Mouse (Mus musculus) C2C12 (cell line): ENCODE data around the gene Olfr91. TPM values are rescaled to one million over a fixed set of nuclear protein-coding genes. Genes with fewer than 3 reads are reported as not detected.
A peak's percentile ranks its signal among the peaks of the same experiment; 100 is the strongest.

Experiments used
- H3K27me3 ChIP-seq: one replicate; pipeline ENCODE4 v1.6.1; 2011; ENCODE audit not compliant: control insufficient read depth, insufficient read depth, insufficient read length
- H3K36me3 ChIP-seq: one replicate; pipeline ENCODE4 v1.6.1; 2011; ENCODE audit not compliant: control insufficient read depth, insufficient read depth
- H3K4me3 ChIP-seq: one replicate; pipeline ENCODE4 v1.5.1; 2011; ENCODE audit warnings: mild to moderate bottlenecking, control low read depth; ENCODE audit not compliant: poor library complexity, insufficient read depth, severe bottlenecking
- H3K79me2 ChIP-seq: one replicate; pipeline ENCODE4 v1.6.1; 2011; ENCODE audit not compliant: control insufficient read depth, insufficient read depth
- H3K79me3 ChIP-seq: one replicate; pipeline ENCODE4 v1.6.1; 2011; ENCODE audit warnings: low read depth, control low read depth
- H3ac ChIP-seq: one replicate; pipeline ENCODE3; 2011; ENCODE audit warnings: low read depth; ENCODE audit not compliant: control insufficient read depth, insufficient read length
- CEBPB ChIP-seq: IDR thresholded peaks from one replicate; pipeline ENCODE4 v1.6.1; 2011; ENCODE audit warnings: low read depth, mild to moderate bottlenecking, control low read depth, moderate library complexity
- CTCF ChIP-seq: IDR thresholded peaks from one replicate; pipeline ENCODE4 v1.5.1; 2011; ENCODE audit not compliant: control insufficient read depth, insufficient read depth, insufficient read length
- FOSL1 ChIP-seq: IDR thresholded peaks from one replicate; pipeline ENCODE4 v1.8.0; 2011; ENCODE audit warnings: mild to moderate bottlenecking, low read length; ENCODE audit not compliant: poor library complexity, insufficient read depth, severe bottlenecking
- MAX ChIP-seq: IDR thresholded peaks from one replicate; pipeline ENCODE4 v1.6.1; 2011; ENCODE audit warnings: mild to moderate bottlenecking, control low read depth
- MYOD1 ChIP-seq: IDR thresholded peaks from one replicate; pipeline ENCODE4 v1.6.1; 2011; ENCODE audit warnings: low read depth; ENCODE audit not compliant: control insufficient read depth, insufficient read length
- MYOG ChIP-seq: IDR thresholded peaks from one replicate; pipeline ENCODE4 v1.6.1; 2011; ENCODE audit not compliant: control insufficient read depth, insufficient read length; ENCODE audit errors: extremely low read depth
- USF1 ChIP-seq: IDR thresholded peaks from one replicate; pipeline ENCODE4 v1.6.1; 2011; ENCODE audit warnings: low read depth, mild to moderate bottlenecking, control low read depth, moderate library complexity
- polyA plus RNA-seq: library from polyadenylated mRNA; unstranded; fragments of >200 nt; fragmentation: generic; extraction: Trizol; gene quantifications from one replicate; pipeline ENCODE4 v1.2.1, GENCODE M21; 2012; ENCODE audit warnings: missing spikeins

Gene Olfr91
- polyA plus RNA-seq, 1 experiment: not detected

DNA sequence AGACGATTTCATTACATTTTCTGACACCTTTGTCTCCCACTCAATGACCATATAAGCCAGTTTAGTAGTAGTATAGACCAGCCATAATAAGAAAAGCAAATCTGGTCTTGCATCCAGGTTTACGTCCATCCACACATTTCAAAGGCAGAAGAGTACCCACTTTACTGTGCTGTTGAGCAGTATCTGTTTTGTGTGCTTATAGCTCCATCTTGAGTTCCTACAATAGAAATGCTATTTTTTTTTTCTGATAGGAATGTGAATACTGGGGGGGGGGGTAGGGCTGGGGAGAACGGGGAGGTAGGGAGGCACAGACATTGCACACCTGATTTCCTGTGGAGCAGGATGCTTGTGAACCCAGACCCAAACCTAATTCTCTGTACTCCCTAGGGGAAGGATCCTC lies 50.1 kb downstream of the Olfr91 start:
- no peaks in the 10 kb centered on the region for H3K79me3 ChIP-seq
- no peak for TF ChIP-seq CEBPB
- TF ChIP-seq MAX: no peak
- TF ChIP-seq MYOG: no peak
- TF ChIP-seq USF1: no peak
- no peak for TF ChIP-seq FOSL1
- TF ChIP-seq CTCF: no peak
- no peak for TF ChIP-seq MYOD1
- no peak overlapping the region for H3ac ChIP-seq
- H3K27me3 ChIP-seq: no peaks in the 10 kb centered on the region
- H3K36me3 ChIP-seq: peaks cover 4% of the 10 kb centered on the region
- no peak overlapping the region for H3K4me3 ChIP-seq
- H3K79me2 ChIP-seq: no peaks in the 10 kb centered on the region

DNA sequence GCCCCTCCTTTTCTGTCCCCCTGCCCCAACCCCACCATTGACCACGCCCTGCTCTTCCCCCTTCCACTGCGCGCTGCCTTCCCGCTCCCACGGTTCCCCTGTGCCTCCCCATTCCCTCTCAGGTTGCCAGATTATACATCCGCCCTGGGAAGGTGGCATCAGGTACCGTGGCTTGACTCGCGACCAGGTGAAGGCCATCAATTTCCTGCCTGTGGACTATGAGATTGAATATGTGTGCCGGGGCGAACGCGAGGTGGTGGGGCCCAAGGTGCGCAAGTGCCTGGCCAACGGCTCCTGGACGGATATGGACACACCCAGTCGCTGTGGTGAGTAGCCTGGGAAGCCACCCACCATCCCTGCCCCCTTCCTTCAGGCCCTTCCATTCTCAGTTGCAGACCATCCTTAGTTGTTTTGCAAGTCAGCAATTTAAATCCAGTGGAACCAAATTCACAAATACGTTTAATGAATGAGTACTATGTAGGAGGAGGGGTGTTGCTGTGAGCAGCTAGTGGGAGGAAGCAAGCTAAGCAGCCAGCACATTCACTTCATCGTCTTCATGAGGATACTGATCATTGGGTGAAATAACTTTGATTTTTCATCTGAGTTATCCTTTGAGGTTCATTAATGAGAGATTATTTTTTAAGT lies 50.6 kb downstream of the Olfr91 start:
- no peaks in the 10 kb centered on the region for H3K79me3 ChIP-seq
- H3K36me3 ChIP-seq: peaks cover 4% of the 10 kb centered on the region
- H3K79me2 ChIP-seq: no peaks in the 10 kb centered on the region
- TF ChIP-seq MYOD1 (no peak), CEBPB (no peak), MAX (no peak), CTCF (no peak), MYOG (no peak), FOSL1 (no peak), USF1 (no peak)
- no peaks in the 10 kb centered on the region for H3K27me3 ChIP-seq
- H3ac ChIP-seq: no peak overlapping the region
- no peak overlapping the region for H3K4me3 ChIP-seq

DNA sequence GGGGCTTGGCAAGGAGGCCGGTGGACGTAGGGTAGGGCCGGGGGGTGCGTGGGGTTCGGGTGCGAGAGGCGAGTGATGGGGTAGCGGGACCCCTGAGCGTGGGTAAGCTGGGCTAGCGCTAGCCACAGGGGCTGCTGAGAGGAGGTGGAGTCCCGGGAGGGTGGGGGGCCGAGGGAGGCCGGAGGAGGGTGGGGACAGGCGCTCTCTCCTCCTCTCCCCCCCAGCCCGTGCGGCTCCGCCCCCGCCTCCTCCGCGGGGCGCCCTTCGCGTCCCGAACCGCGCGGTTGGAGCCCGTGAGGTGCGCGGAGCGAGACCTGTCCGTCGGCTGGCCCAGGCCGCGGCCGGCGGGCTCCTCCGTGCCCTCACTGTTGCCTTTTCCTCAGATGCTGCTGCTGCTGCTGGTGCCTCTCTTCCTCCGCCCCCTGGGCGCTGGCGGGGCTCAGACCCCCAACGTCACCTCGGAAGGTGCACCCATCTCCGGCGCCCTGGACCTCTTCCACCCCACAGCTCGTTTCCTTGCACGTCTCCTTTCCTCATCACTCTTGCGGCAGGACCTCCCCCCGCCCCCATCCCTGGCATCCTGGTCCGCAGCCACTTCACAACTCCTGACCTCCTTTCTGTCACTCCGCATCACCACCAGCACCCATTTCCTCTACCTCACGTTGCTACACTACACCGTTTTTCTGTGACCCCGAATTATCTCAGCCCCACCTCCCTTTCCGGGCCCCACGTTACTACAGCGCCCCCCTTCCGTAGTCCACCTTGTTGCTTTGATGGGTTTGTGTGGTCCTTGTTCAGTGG lies 51.6 kb downstream of the Olfr91 start:
- Histone ChIP-seq H3K4me3 (peak overlapping the region; percentile 53), H3ac (peak overlapping the region; percentile 94), H3K79me3 (no peaks in the 10 kb centered on the region), H3K79me2 (no peaks in the 10 kb centered on the region), H3K36me3 (peaks cover 4% of the 10 kb centered on the region), H3K27me3 (no peaks in the 10 kb centered on the region)
- TF ChIP-seq CEBPB (no peak), CTCF (peak; percentile 30)

DNA sequence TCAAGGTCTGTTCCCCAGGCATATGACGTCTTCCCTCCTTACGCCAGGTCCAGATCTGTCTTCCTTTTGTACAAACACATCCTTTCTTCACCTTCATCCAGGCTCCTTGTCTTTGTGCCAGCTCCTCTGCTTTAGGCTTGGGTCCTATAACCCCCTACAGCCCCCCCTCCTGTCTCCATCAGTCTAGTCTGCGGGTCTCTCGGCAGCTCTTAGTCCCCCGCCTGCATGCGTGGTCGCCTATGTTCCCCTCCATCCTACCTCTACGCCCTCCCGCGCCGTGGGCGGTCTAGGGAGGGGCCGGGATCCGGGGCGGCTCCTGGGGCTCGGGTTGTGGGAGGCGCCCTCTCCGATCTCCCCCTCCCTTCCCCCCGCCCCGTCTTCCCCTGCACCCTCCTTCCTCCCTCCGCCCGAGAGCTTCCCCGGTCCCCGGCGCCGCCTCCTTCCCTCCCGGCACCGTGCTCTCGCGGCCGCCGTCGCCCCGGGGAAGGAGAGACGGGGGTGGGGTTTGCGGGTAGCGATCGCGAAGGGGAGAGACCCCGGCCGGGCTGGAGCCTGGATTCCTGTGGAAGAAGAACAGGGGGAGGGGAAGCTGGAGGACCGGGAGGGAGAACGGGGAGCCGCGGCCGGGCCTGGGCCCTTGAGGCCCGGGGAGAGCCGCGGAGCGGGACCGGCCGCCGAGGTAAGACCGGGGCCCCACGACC lies 52.3 kb downstream of the Olfr91 start, which contains the start of gene Gabbr1:
TSS of gene Gabbr1 (plus strand) at position 356 of the 701 bp plus-strand sequence.
- H3K79me3 ChIP-seq: no peaks in the 10 kb centered on the region
- H3K36me3 ChIP-seq: peaks cover 4% of the 10 kb centered on the region
- peak within 1 kb of the TSS; percentile 94 for H3ac ChIP-seq
- no peaks in the 10 kb centered on the region for H3K27me3 ChIP-seq
- H3K79me2 ChIP-seq: no peaks in the 10 kb centered on the region
- TF ChIP-seq CTCF (no peak), MAX (no peak), USF1 (no peak), FOSL1 (no peak), MYOG (no peak), CEBPB (no peak), MYOD1 (no peak)
- peak within 1 kb of the TSS; percentile 53 for H3K4me3 ChIP-seq

DNA sequence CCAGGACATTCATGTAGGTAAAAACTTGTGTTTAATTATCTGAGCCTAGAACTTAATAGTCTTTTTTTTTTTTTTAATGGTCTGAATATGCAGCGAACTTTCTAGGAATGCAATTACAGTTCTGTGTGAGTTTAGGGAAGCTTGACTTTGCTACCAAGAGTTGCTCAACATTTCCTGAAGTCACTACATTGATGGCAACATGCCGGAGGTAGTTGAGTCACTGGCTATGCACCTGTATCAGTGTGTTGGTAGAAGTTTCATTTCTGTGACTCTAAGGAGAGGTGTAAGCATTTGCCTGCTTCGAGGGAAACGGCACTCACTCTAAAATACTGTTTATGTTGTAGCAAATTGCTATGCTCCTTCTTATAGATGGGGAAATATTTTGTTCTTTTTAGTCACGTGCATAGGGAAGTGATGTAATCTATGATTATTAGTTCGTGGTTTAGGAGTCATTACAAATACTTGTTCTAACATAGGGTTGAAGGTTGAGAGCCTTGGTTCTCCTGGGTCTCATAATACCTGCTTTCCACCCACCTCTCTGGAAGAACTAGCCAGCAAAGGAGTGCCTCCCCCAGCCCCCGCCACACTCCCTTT lies 53.3 kb downstream of the Olfr91 start:
- no peaks in the 10 kb centered on the region for H3K79me3 ChIP-seq
- no peaks in the 10 kb centered on the region for H3K79me2 ChIP-seq
- no peak overlapping the region for H3ac ChIP-seq
- no peak overlapping the region for H3K4me3 ChIP-seq
- TF ChIP-seq MYOG (no peak), CEBPB (peak; percentile 43)
- H3K36me3 ChIP-seq: peaks cover 4% of the 10 kb centered on the region
- H3K27me3 ChIP-seq: no peaks in the 10 kb centered on the region

Other genes with a start within 250 kb of the Olfr91 start
- gene Trim15, start 231.1 kb downstream of the Olfr91 start, polyA plus RNA-seq: 0.04 TPM
- gene Trim10, start 228.7 kb downstream of the Olfr91 start, polyA plus RNA-seq: not detected
- gene Trim40, start 208.2 kb downstream of the Olfr91 start, polyA plus RNA-seq: not detected
- not detected for gene Trim31, start 200.2 kb downstream of the Olfr91 start, polyA plus RNA-seq
- gene Rnf39, start 155.4 kb downstream of the Olfr91 start, polyA plus RNA-seq: 0.02 TPM
- 181 TPM for gene Ppp1r11, start 146.5 kb downstream of the Olfr91 start, polyA plus RNA-seq
- 93.2 TPM for gene Znrd1, start 139.7 kb downstream of the Olfr91 start, polyA plus RNA-seq
- gene Znrd1as, start 139.7 kb downstream of the Olfr91 start, polyA plus RNA-seq: 3.2 TPM
- gene 2410137M14Rik, start 117.0 kb downstream of the Olfr91 start, polyA plus RNA-seq: not detected
- gene H2-M5, start 108.7 kb downstream of the Olfr91 start, polyA plus RNA-seq: 0.06 TPM
- gene Zfp57, start 97.1 kb downstream of the Olfr91 start, polyA plus RNA-seq: 11.6 TPM
- 0.02 TPM for gene Mog, start 74.9 kb downstream of the Olfr91 start, polyA plus RNA-seq
- gene Gabbr1, start 52.3 kb downstream of the Olfr91 start, polyA plus RNA-seq: 6.1 TPM
- not detected for gene Olfr90, start 9.8 kb downstream of the Olfr91 start, polyA plus RNA-seq
- gene Olfr92, start 21.8 kb upstream of the Olfr91 start, polyA plus RNA-seq: not detected
- not detected for gene Olfr93, start 63.2 kb upstream of the Olfr91 start, polyA plus RNA-seq
- gene Ubd, start 95.6 kb upstream of the Olfr91 start, polyA plus RNA-seq: not detected
- not detected for gene Olfr94, start 102.7 kb upstream of the Olfr91 start, polyA plus RNA-seq
- not detected for gene Olfr95, start 114.8 kb upstream of the Olfr91 start, polyA plus RNA-seq
- not detected for gene Olfr96, start 121.9 kb upstream of the Olfr91 start, polyA plus RNA-seq
- gene Olfr97, start 139.1 kb upstream of the Olfr91 start, polyA plus RNA-seq: not detected
- not detected for gene Olfr98, start 165.5 kb upstream of the Olfr91 start, polyA plus RNA-seq
- 2.0 TPM for gene H2-M3, start 171.9 kb upstream of the Olfr91 start, polyA plus RNA-seq
- gene Olfr99, start 185.2 kb upstream of the Olfr91 start, polyA plus RNA-seq: not detected
- not detected for gene Olfr101, start 206.0 kb upstream of the Olfr91 start, polyA plus RNA-seq
- gene Olfr102, start 218.8 kb upstream of the Olfr91 start, polyA plus RNA-seq: not detected
- gene Olfr103, start 241.4 kb upstream of the Olfr91 start, polyA plus RNA-seq: not detected